Mouse (Mus musculus) limb, embryonic 12.5 days (tissue): Measurements from ENCODE around the gene Syt14. TPM values are rescaled to one million over a fixed set of nuclear protein-coding genes. Genes with fewer than 3 reads are reported as not detected.

Experiments used
- ATAC-seq: fragments of 200-750 bp; cut with Nextera tagmentation; 2 replicates; pipeline ENCODE4 v1.8.0; 2017; ENCODE audit warnings: low read depth, moderate TSS enrichment; ENCODE audit not compliant: insufficient number of reproducible peaks, insufficient read depth, low FRiP score, low TSS enrichment
- H3K27ac ChIP-seq: fragments of 300-500 bp; sonication (generic); 2 replicates; pipeline ENCODE4 v1.5.1; 2016; ENCODE audit warnings: mild to moderate bottlenecking, moderate library complexity
- H3K27me3 ChIP-seq: fragments of 300-500 bp; sonication (generic); 2 replicates; pipeline ENCODE4 v1.6.1; 2016; ENCODE audit warnings: mild to moderate bottlenecking, moderate library complexity
- H3K36me3 ChIP-seq: fragments of 300-500 bp; sonication (generic); 2 replicates; pipeline ENCODE4 v1.6.1; 2016; ENCODE audit warnings: mild to moderate bottlenecking, moderate library complexity
- H3K4me1 ChIP-seq: fragments of 300-500 bp; sonication (generic); replicated peaks from 2 replicates; pipeline ENCODE4 v1.6.1; 2016
- H3K4me2 ChIP-seq: fragments of 300-500 bp; sonication (generic); 2 replicates; pipeline ENCODE4 v1.6.1; 2016; ENCODE audit warnings: mild to moderate bottlenecking, moderate library complexity
- H3K4me3 ChIP-seq: fragments of 300-500 bp; sonication (generic); replicated peaks from 2 replicates; pipeline ENCODE4 v1.5.1; 2016; ENCODE audit warnings: mild to moderate bottlenecking
- H3K9ac ChIP-seq: fragments of 300-500 bp; sonication (generic); replicated peaks from 2 replicates; pipeline ENCODE4 v1.6.1; 2016; ENCODE audit warnings: mild to moderate bottlenecking, moderate library complexity
- H3K9me3 ChIP-seq: fragments of 300-500 bp; sonication (generic); 2 replicates; pipeline ENCODE4 v1.6.1; 2016; ENCODE audit warnings: mild to moderate bottlenecking, moderate library complexity
- WGBS: fragments of 180-500 bp; shearing (Covaris S2); methylation state at CpG from one replicate; pipeline ENCODE4 v1.1.7; 2016; 5-methylcytosine and 5-hydroxymethylcytosine counted together
- polyA plus RNA-seq: library from polyadenylated mRNA; unstranded; fragments of >200 nt; fragmentation: Nextera tagmentation; extraction: Ambion mirVana; gene quantifications from 2 replicates; pipeline ENCODE4 v1.2.1, GENCODE M21; 2016

Syt14 gene
- polyA plus RNA-seq, 1 experiment from 2014 or later: 4.2 TPM

GRCm38 (mm10) chr1:192986481-192986880 is 49.1 kb downstream of the Syt14 start:
- no peak overlapping the region for H3K4me2 ChIP-seq
- 95% methylated on average over 3 of the region's 3 CpGs for WGBS
- H3K4me1 ChIP-seq: no peaks in the 10 kb centered on the region
- H3K9me3 ChIP-seq: no peaks in the 10 kb centered on the region
- no peak overlapping the region for H3K4me3 ChIP-seq
- no peak for ATAC-seq
- no peaks in the 10 kb centered on the region for H3K36me3 ChIP-seq
- no peaks in the 10 kb centered on the region for H3K27me3 ChIP-seq
- H3K27ac ChIP-seq: no peak overlapping the region
- no peak overlapping the region for H3K9ac ChIP-seq

GRCm38 (mm10) chr1:192984333-192984732 is 51.2 kb downstream of the Syt14 start:
- Histone ChIP-seq H3K4me2 (no peak overlapping the region), H3K27me3 (no peaks in the 10 kb centered on the region), H3K36me3 (no peaks in the 10 kb centered on the region), H3K9ac (no peak overlapping the region), H3K4me1 (no peaks in the 10 kb centered on the region), H3K9me3 (no peaks in the 10 kb centered on the region), H3K4me3 (no peak overlapping the region), H3K27ac (no peak overlapping the region)
- WGBS: 84% methylated on average over 4 of the region's 4 CpGs
- ATAC-seq: no peak

DNA sequence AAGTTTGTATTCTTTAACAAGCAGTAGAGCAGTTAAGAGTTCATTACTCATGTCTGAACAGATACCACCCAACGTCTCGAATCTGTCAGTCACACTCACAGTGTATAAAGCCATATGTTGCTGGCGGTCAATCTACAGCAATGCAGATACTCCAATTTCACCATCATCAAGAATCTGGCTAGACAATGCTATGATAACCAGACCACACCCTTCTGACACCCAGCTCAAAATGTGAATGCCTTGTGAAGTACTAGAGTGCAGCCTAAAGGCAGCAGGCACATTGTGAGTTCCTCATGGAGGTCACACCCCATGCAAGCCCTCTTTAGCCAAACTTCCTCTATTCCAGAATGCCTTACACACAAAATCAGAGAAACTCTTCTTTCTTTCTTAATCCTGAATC is 53.9 kb downstream of the Syt14 start:
- H3K36me3 ChIP-seq: no peaks in the 10 kb centered on the region
- H3K4me3 ChIP-seq: no peak overlapping the region
- no peak overlapping the region for H3K27ac ChIP-seq
- H3K9ac ChIP-seq: no peak overlapping the region
- 90% methylated on average over 3 of the region's 3 CpGs for WGBS
- ATAC-seq: no peak
- H3K4me1 ChIP-seq: no peaks in the 10 kb centered on the region
- no peak overlapping the region for H3K4me2 ChIP-seq
- no peaks in the 10 kb centered on the region for H3K27me3 ChIP-seq
- H3K9me3 ChIP-seq: no peaks in the 10 kb centered on the region

DNA sequence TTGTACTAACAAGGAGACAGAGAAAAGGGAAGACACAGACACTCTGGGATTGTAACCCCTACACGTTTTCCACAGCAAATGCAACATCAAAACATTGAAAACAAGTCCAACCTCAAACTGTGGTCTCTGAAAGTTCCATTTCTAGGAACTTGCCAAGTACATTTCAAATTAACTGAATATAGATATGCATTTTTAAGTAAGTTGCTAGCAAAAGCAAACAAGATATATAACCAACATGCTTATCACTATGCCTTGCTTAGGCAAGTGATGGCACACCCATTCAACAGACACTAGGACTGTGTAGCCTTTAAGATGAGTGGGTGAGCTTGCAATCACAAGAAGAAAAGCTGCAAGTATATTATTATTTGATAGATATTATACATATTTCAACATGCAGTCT is 54.5 kb downstream of the Syt14 start:
- Histone ChIP-seq H3K9me3 (no peaks in the 10 kb centered on the region), H3K4me1 (no peaks in the 10 kb centered on the region), H3K27ac (no peak overlapping the region), H3K4me2 (no peak overlapping the region), H3K27me3 (no peaks in the 10 kb centered on the region), H3K4me3 (no peak overlapping the region), H3K9ac (no peak overlapping the region), H3K36me3 (no peaks in the 10 kb centered on the region)
- 73% methylated on average over 1 of the region's 1 CpGs for WGBS
- ATAC-seq: no peak

- 92% methylated on average over 5 of the region's 5 CpGs for WGBS
- H3K27me3 ChIP-seq: no peaks in the 10 kb centered on the region
- H3K9ac ChIP-seq: no peak overlapping the region
- no peaks in the 10 kb centered on the region for H3K4me1 ChIP-seq
- H3K4me3 ChIP-seq: no peak overlapping the region
- H3K4me2 ChIP-seq: no peak overlapping the region
- no peaks in the 10 kb centered on the region for H3K9me3 ChIP-seq
- no peak for ATAC-seq
- peaks cover 9% of the 10 kb centered on the region; the same call in 1 of the 2 replicates for H3K36me3 ChIP-seq
- H3K27ac ChIP-seq: no peak overlapping the region
These were observed 73.3 kb downstream of the Syt14 start for GRCm38 (mm10) chr1:192962323-192962722.

DNA sequence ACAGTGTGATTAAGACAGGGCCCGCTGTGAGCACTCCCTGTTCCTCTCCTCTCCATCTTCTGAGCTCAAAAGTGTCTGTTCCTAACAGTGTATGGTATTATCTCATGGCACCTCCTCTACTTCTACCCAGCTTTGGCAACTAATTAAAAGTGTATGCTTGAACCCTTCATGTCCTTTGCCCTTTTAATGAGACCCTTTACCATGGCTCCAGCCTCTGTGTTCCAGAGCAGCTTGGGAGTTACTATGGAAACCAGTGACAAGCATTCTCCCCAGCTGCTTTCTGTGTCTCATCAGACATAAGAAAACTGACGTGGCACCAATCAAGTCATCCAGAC is 87.8 kb downstream of the Syt14 start:
- H3K36me3 ChIP-seq: no peaks in the 10 kb centered on the region
- WGBS: 52% methylated on average over 2 of the region's 2 CpGs
- no peak overlapping the region for H3K4me3 ChIP-seq
- H3K27ac ChIP-seq: no peak overlapping the region
- H3K4me1 ChIP-seq: no peaks in the 10 kb centered on the region
- no peak overlapping the region for H3K4me2 ChIP-seq
- H3K27me3 ChIP-seq: no peaks in the 10 kb centered on the region
- no peak overlapping the region for H3K9ac ChIP-seq
- no peaks in the 10 kb centered on the region for H3K9me3 ChIP-seq
- no peak for ATAC-seq

- H3K27me3 ChIP-seq: no peaks in the 10 kb centered on the region
- H3K9ac ChIP-seq: no peak overlapping the region
- H3K4me2 ChIP-seq: no peak overlapping the region
- ATAC-seq: no peak
- H3K36me3 ChIP-seq: no peaks in the 10 kb centered on the region
- H3K4me1 ChIP-seq: no peaks in the 10 kb centered on the region
- H3K9me3 ChIP-seq: no peaks in the 10 kb centered on the region
- H3K27ac ChIP-seq: no peak overlapping the region
- WGBS: 72% methylated on average over 1 of the region's 1 CpGs
- no peak overlapping the region for H3K4me3 ChIP-seq
These were observed 88.3 kb downstream of the Syt14 start for GRCm38 (mm10) chr1:192947170-192947838.

DNA sequence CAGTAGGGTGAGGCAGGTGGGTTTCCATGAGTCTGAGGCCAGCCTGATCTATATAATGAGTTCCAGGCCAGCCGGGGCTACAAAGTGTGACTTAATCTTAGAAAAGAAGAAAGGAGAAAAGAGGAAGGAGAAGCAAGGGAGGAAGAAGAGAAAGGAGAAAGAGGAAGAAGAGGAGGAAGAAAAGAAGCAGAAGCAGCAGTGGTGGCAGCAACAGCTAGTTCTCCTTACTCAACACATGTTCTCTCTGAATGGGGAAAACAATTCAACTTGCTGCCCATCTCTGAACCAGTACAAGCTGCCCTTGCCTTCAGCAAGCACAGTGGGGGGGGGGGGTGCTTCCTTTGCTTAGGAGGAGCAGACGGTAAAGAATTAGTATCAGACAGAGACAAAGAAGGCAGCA is 96.5 kb downstream of the Syt14 start:
- H3K4me2 ChIP-seq: no peak overlapping the region
- H3K9me3 ChIP-seq: no peaks in the 10 kb centered on the region
- H3K4me3 ChIP-seq: no peak overlapping the region
- H3K9ac ChIP-seq: no peak overlapping the region
- 79% methylated on average over 2 of the region's 2 CpGs for WGBS
- no peak for ATAC-seq
- no peak overlapping the region for H3K27ac ChIP-seq
- no peaks in the 10 kb centered on the region for H3K36me3 ChIP-seq
- H3K27me3 ChIP-seq: no peaks in the 10 kb centered on the region
- no peaks in the 10 kb centered on the region for H3K4me1 ChIP-seq

GRCm38 (mm10) chr1:192937956-192938355 is 97.6 kb downstream of the Syt14 start:
- no peak for ATAC-seq
- H3K9me3 ChIP-seq: no peaks in the 10 kb centered on the region
- 0 out of 2 replicates have a peak, but pooled peaks cover under 1% of the 10 kb centered on the region for H3K36me3 ChIP-seq
- H3K4me1 ChIP-seq: no peaks in the 10 kb centered on the region
- no peak overlapping the region for H3K4me3 ChIP-seq
- WGBS: 81% methylated on average over 2 of the region's 2 CpGs
- H3K27me3 ChIP-seq: no peaks in the 10 kb centered on the region
- H3K9ac ChIP-seq: no peak overlapping the region
- H3K27ac ChIP-seq: no peak overlapping the region
- H3K4me2 ChIP-seq: no peak overlapping the region

DNA sequence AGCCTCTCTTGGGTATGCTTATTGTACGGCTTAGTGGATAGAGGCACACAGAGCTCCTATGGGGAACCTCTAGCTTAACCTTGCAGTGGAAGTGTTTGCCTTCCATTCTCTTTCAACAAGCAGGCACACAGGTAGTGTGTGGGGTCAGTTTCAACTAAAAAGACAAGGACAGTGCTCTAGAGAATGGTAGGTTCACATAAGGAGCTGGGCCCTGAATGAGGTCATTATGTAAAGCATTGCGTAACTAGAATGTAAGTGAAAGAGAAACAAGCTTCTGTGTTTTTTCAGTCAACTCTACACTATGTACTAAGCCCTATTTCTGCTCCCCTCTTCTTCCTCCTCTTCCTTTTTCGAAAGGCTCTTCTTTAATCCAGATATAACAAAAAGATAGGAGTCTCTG is 103.8 kb downstream of the Syt14 start:
- no peak for ATAC-seq
- Histone ChIP-seq H3K4me2 (no peak overlapping the region), H3K4me1 (no peaks in the 10 kb centered on the region), H3K36me3 (peaks cover 17% of the 10 kb centered on the region; the same call in 1 of the 2 replicates), H3K4me3 (no peak overlapping the region), H3K9ac (no peak overlapping the region), H3K27me3 (no peaks in the 10 kb centered on the region), H3K9me3 (no peaks in the 10 kb centered on the region), H3K27ac (no peak overlapping the region)
- 90% methylated on average over 3 of the region's 3 CpGs for WGBS

GRCm38 (mm10) chr1:192912101-192912728 is 123.4 kb downstream of the Syt14 start:
- no peaks in the 10 kb centered on the region for H3K4me1 ChIP-seq
- no peak overlapping the region for H3K4me3 ChIP-seq
- no peaks in the 10 kb centered on the region for H3K27me3 ChIP-seq
- H3K27ac ChIP-seq: no peak overlapping the region
- 56% methylated on average over 3 of the region's 3 CpGs for WGBS
- no peak overlapping the region for H3K4me2 ChIP-seq
- H3K36me3 ChIP-seq: peaks cover 7% of the 10 kb centered on the region; the same call in 1 of the 2 replicates
- peaks cover 4% of the 10 kb centered on the region; the same call in 1 of the 2 replicates for H3K9me3 ChIP-seq
- H3K9ac ChIP-seq: no peak overlapping the region
- no peak for ATAC-seq

DNA sequence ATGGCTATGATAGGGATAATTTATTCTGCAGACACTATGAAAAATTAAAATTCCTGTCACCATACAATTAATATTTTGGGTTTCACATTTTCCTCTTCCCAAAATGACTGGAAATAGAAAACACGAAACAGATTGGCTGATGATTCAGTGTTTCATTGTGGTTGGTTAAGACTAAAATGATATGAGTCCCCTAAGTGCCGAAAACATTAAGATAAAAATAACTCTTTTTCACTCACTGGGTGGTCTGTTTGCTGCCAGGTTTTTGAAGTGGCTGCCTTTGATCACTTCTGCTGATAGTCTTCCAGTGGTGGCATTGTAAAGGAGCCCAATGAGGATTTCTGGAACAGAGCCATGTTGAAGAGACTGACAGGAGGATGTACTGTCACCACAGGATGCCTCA is 134.1 kb downstream of the Syt14 start:
- ATAC-seq: no peak
- no peaks in the 10 kb centered on the region; the same call in 1 of the 2 replicates for H3K36me3 ChIP-seq
- H3K4me2 ChIP-seq: no peak overlapping the region
- no peak overlapping the region for H3K9ac ChIP-seq
- WGBS: 49% methylated on average over 2 of the region's 2 CpGs
- no peak overlapping the region for H3K27ac ChIP-seq
- peaks cover 16% of the 10 kb centered on the region for H3K4me1 ChIP-seq
- no peak overlapping the region for H3K4me3 ChIP-seq
- no peaks in the 10 kb centered on the region for H3K9me3 ChIP-seq
- no peaks in the 10 kb centered on the region for H3K27me3 ChIP-seq
